Comparison of ENCODE assay signal across 22 mouse cellular contexts in genomic region chr2:3810321-3810720, GRCm38 (mm10).
DNase-seq lines count a peak whose midpoint lies in the region; ATAC-seq and TF ChIP-seq lines count a peak whose summit lies in the region.
"Had no signal": no experiment of that assay in that cellular context is flagged by ENCODE, and none has a peak within 500 bp of the region (broad histone marks: within the 10 kb centered on the region; RNA-seq: fewer than 3 reads in every experiment).

No protein-coding gene starts in this region.

- H3K9me3 ChIP-seq in midbrain, embryonic 10.5 days (replicated peaks) = no peaks in the 10 kb centered on the region
- H3K9me3 ChIP-seq: heart, embryonic 12.5 days; midbrain, embryonic 13.5 days; stomach, embryonic 15.5 days had no signal

- 22% methylated on average over 5 of the region's 5 CpGs for WGBS in spleen, adult 2 months
- WGBS in thymus, adult 2 months = 19% methylated on average over 5 of the region's 5 CpGs
- WGBS in midbrain, embryonic 10.5 days = 78% methylated on average over 5 of the region's 5 CpGs

- TF ChIP-seq CTCF in spleen, adult 2 months (IDR thresholded peaks at IDR 0.05; ENCODE audit: extremely low read depth, insufficient read depth, insufficient read length, insufficient replicate concordance) = no peak
- TF ChIP-seq CTCF in thymus, adult 2 months (IDR thresholded peaks at IDR 0.05; ENCODE audit: borderline replicate concordance, control insufficient read depth, extremely low read depth, insufficient read depth, low read length, poor library complexity) = no peak
- no peak for TF ChIP-seq CTCF in layer of hippocampus, adult 2 months (conservative IDR thresholded peaks at IDR 0.05)

- H3K36me3 ChIP-seq in spleen, adult 2 months (ENCODE audit: control insufficient read depth, insufficient read depth, low read length) = no peaks in the 10 kb centered on the region
- H3K36me3 ChIP-seq in thymus, adult 2 months (ENCODE audit: control insufficient read depth, insufficient read depth, low read length) = no peaks in the 10 kb centered on the region
- H3K36me3 ChIP-seq in midbrain, embryonic 10.5 days = no peaks in the 10 kb centered on the region
- H3K36me3 ChIP-seq: heart, embryonic 12.5 days; midbrain, embryonic 13.5 days; stomach, embryonic 15.5 days had no signal

- ATAC-seq in inflammation-experienced regulatory T-cells, adult 6 months = peak; percentile 97
- ATAC-seq: hindbrain, embryonic 16.5 days; midbrain, embryonic 13.5 days had no signal

- H3K4me1 ChIP-seq in spleen, adult 2 months (ENCODE audit: control insufficient read depth, insufficient read depth, insufficient read length) = no peaks in the 10 kb centered on the region
- peaks cover 14% of the 10 kb centered on the region for H3K4me1 ChIP-seq in thymus, adult 2 months (replicated peaks; ENCODE audit: control insufficient read depth, insufficient read depth, low read length)
- no peaks in the 10 kb centered on the region for H3K4me1 ChIP-seq in midbrain, embryonic 10.5 days
- H3K4me1 ChIP-seq: heart, embryonic 12.5 days; midbrain, embryonic 13.5 days; stomach, embryonic 15.5 days had no signal

- peak; percentile 11 to 37 for DNase-seq in spleen, adult 2 months (ENCODE audit: low read depth in 1 of 2, low spot score in 2 of 2)
- no peak for DNase-seq in spleen, postnatal 14 days (ENCODE audit: low spot score in 2 of 2)
- DNase-seq in thymus, adult 2 months = peak; percentile 50
- no peak for DNase-seq in layer of hippocampus, adult 2 months (ENCODE audit: low spot score in 2 of 2)
- DNase-seq in midbrain, embryonic 10.5 days (ENCODE audit: low spot score) = no peak
- no peak for DNase-seq in gastrocnemius, postnatal 36 days
- DNase-seq in adrenal gland, postnatal 10 days = no peak
- DNase-seq: adrenal gland, postnatal 14 days; cerebellum, adult 2 months; gastrocnemius, postnatal 14 days; heart, postnatal 36 days; kidney, adult 18-20 months; kidney, postnatal 25 days; liver; lung, adult 18-20 months; lung, postnatal 4 days; right cerebral cortex, adult 18-20 months had no signal

- H3K27ac ChIP-seq in spleen, adult 2 months (ENCODE audit: insufficient read depth, low read length) = no peak overlapping the region
- peak overlapping the region; percentile 78; the same call in 1 of the 2 replicates for H3K27ac ChIP-seq in thymus, adult 2 months (ENCODE audit: control insufficient read depth, insufficient read depth, low read length)
- no peak overlapping the region for H3K27ac ChIP-seq in layer of hippocampus, adult 2 months
- no peak overlapping the region for H3K27ac ChIP-seq in midbrain, embryonic 10.5 days (replicated peaks)
- H3K27ac ChIP-seq: midbrain, embryonic 13.5 days; stomach, embryonic 15.5 days had no signal

- no peak for TF ChIP-seq POLR2A in spleen, adult 2 months (IDR thresholded peaks at IDR 0.05; ENCODE audit: low read depth, low read length)
- TF ChIP-seq POLR2A in thymus, adult 2 months (IDR thresholded peaks at IDR 0.05; ENCODE audit: control insufficient read depth, extremely low read depth, insufficient read depth, low read length, poor library complexity) = no peak

- H3K27me3 ChIP-seq in spleen, adult 2 months (ENCODE audit: control insufficient read depth, insufficient read depth, low read length) = no peaks in the 10 kb centered on the region
- no peaks in the 10 kb centered on the region for H3K27me3 ChIP-seq in thymus, adult 2 months (ENCODE audit: control insufficient read depth, insufficient read depth, low read length)
- H3K27me3 ChIP-seq in midbrain, embryonic 10.5 days (ENCODE audit: low read depth, poor library complexity, severe bottlenecking) = no peaks in the 10 kb centered on the region
- H3K27me3 ChIP-seq: heart, embryonic 12.5 days; midbrain, embryonic 13.5 days; stomach, embryonic 15.5 days had no signal

- intact Hi-C loops in gastrocnemius, postnatal 36 days (cut with DNase I) = loop anchor here (10.0 kb wide), 2 partner anchors 504 to 1054 kb away; no protein-coding TSS in a partner anchor

- no peak overlapping the region for H3K4me3 ChIP-seq in spleen, adult 2 months (ENCODE audit: extremely low read depth, insufficient read depth, insufficient read length)
- H3K4me3 ChIP-seq in thymus, adult 2 months (ENCODE audit: control insufficient read depth, insufficient read depth, low read length) = no peak overlapping the region
- no peak overlapping the region for H3K4me3 ChIP-seq in layer of hippocampus, adult 2 months
- no peak overlapping the region for H3K4me3 ChIP-seq in midbrain, embryonic 10.5 days
- H3K4me3 ChIP-seq: heart, embryonic 12.5 days; midbrain, embryonic 13.5 days; stomach, embryonic 15.5 days had no signal

Comparison
In these comparisons a context has a peak if more than half of its experiments do, and no peak if none do; other contexts are left out.
1. DNase-seq: peak in spleen, adult 2 months (2 of 2) and thymus, adult 2 months (single experiment); none in spleen, postnatal 14 days (0 of 2), layer of hippocampus, adult 2 months (0 of 2), midbrain, embryonic 10.5 days (single experiment), gastrocnemius, postnatal 36 days (0 of 2) and adrenal gland, postnatal 10 days (single experiment).